Mouse (Mus musculus): ENCODE measurements at regions not wholly inside any gene's neighbourhood (a gene's known extent, or its start where the extent isn't known, plus 50 kb on each side); places are given as distances from the start of the nearest gene placed in this dataset.

DNA sequence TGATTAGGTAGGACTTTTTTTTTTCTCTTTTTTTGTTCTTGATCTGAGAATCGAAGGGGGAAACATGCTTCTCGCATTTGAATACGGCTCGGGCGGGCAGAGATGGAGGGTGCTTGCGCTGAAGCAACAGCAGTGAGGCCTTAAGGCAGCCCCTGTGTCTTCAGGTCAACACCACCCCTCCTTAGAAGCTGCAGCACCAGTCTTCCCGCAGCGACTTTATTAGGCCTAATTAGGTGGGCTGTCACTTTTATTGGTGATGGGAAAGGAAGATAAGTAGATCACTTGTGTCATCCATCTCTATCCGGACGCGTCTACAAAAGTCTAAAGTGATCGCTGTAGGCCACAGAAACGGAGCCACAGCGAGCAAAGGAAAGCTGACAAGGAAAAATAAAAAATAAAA is 122.0 kb downstream of the Anxa2 start:
- Histone ChIP-seq H3K27ac (no peak overlapping the region), H3K36me3 (no peaks in the 10 kb centered on the region), H3K4me1 (no peaks in the 10 kb centered on the region), H3K9ac (no peak overlapping the region), H3K4me2 (no peak overlapping the region), H3K27me3 (replicated peaks) (no peaks in the 10 kb centered on the region), H3K9me3 (replicated peaks) (no peaks in the 10 kb centered on the region), H3K4me3 (no peak overlapping the region)
- no peak for ATAC-seq
- WGBS (ENCODE audit: insufficient replicate concordance), result 68% methylated on average over 14 of the region's 14 CpGs

DNA sequence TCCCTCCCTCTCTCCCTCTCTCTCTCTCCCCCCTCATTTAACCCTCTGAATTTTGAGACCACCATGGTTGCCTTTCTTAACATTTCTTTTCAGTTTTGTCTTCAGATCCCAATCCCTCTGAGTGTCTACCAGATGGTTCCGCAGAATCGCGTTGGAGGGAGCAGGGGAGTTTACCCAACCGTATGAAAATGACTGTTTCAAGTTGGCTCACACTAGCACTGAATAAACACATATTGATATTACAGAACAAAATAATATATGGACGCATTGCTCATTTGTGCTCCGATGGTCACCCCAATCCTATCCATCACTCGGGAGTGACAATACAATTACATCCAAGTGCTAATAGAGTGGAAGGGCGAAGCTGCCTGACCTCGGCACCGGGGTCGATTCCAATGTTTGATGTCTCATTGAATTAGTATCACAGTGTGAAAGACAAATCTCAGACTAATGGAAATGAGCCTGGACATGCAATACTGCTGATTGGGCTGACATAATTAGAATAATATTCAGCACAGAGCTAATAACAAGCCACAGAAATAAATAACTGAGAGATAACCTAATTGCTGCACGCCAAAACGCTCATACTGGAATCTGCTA is 115.3 kb downstream of the Anxa2 start:
- 73% methylated on average over 13 of the region's 13 CpGs for WGBS (ENCODE audit: insufficient replicate concordance)
- H3K9ac ChIP-seq, result no peak overlapping the region
- H3K4me2 ChIP-seq, result no peak overlapping the region
- H3K4me3 ChIP-seq, result no peak overlapping the region
- H3K27me3 ChIP-seq (replicated peaks), result no peaks in the 10 kb centered on the region
- no peaks in the 10 kb centered on the region for H3K4me1 ChIP-seq
- no peak for ATAC-seq
- no peaks in the 10 kb centered on the region for H3K9me3 ChIP-seq (replicated peaks)
- H3K27ac ChIP-seq, result no peak overlapping the region
- no peaks in the 10 kb centered on the region for H3K36me3 ChIP-seq

DNA sequence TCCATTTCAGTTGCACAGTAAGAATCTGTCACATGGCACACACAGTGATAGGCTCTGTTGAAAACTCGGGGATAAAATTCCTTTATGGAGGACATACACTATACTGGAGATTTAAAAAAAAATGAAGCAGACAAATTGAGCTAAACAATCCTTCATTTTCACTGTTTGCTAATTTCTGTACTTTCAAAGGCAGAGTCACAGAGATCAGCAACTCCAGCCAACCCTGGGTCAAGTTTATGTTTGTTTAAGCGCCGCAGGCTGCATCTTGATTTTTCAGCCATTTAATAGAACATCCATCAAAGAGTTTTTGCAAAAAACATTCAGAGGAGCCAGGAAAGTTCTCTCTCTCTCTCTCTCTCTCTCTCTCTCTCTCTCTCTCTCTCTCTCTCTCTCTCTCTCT is 114.8 kb downstream of the Anxa2 start:
- Histone ChIP-seq H3K4me1 (no peaks in the 10 kb centered on the region), H3K4me3 (no peak overlapping the region), H3K9me3 (replicated peaks) (no peaks in the 10 kb centered on the region), H3K9ac (no peak overlapping the region), H3K36me3 (no peaks in the 10 kb centered on the region), H3K27ac (no peak overlapping the region), H3K4me2 (no peak overlapping the region), H3K27me3 (replicated peaks) (no peaks in the 10 kb centered on the region)
- no peak for ATAC-seq
- 56% methylated on average over 3 of the region's 3 CpGs for WGBS (ENCODE audit: insufficient replicate concordance)

DNA sequence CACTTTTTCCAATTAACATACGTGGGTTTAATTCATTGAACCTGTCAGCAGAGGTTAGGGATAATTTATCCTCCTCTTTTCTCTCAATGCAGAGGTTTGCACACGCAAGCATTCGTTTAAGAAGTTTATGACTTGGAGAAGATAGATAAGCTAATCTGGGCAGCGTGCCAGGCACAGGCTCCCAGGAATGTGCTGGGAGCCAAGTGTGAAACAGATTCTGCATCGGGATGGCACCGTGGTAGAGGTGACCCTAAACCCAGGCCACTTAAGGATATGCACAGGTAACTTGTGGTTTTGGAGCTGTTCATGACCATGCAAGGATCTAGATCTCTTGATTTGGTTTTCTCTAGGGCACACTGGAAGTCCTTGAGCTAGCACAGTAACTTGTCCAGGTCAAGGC is 113.6 kb downstream of the Anxa2 start:
- Histone ChIP-seq H3K27me3 (replicated peaks) (no peaks in the 10 kb centered on the region), H3K9ac (no peak overlapping the region), H3K27ac (no peak overlapping the region), H3K9me3 (replicated peaks) (no peaks in the 10 kb centered on the region), H3K36me3 (no peaks in the 10 kb centered on the region), H3K4me1 (no peaks in the 10 kb centered on the region), H3K4me3 (no peak overlapping the region), H3K4me2 (no peak overlapping the region)
- 61% methylated on average over 6 of the region's 6 CpGs for WGBS (ENCODE audit: insufficient replicate concordance)
- ATAC-seq, result no peak

DNA sequence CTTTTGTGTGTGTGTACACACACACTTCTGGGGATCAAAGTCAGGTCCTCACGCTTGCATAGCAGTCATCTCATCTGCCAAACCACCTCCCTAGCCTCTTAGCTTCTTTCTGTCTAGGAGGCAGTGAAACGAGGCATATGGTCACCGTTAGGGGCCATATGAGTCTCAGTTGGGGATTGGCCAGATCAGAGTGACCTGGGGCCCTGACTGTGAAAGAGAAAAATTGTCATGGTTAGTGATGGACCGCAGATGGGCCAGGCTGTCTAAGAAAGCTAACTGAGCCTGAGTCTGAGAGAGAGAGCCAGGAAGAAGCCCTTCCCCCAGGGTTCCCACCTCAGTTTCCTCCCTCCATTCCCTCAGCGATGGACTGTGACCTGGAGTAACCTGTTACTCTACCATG is 89.8 kb downstream of the Anxa2 start:
- ATAC-seq, result no peak
- H3K9ac ChIP-seq, result no peak overlapping the region
- no peak overlapping the region for H3K4me2 ChIP-seq
- H3K27ac ChIP-seq, result no peak overlapping the region
- H3K36me3 ChIP-seq, result no peaks in the 10 kb centered on the region
- no peaks in the 10 kb centered on the region for H3K9me3 ChIP-seq (replicated peaks)
- H3K4me3 ChIP-seq, result no peak overlapping the region
- no peaks in the 10 kb centered on the region for H3K4me1 ChIP-seq
- no peaks in the 10 kb centered on the region for H3K27me3 ChIP-seq (replicated peaks)
- 56% methylated on average over 5 of the region's 5 CpGs for WGBS (ENCODE audit: insufficient replicate concordance)
